In the genomic region with DNA sequence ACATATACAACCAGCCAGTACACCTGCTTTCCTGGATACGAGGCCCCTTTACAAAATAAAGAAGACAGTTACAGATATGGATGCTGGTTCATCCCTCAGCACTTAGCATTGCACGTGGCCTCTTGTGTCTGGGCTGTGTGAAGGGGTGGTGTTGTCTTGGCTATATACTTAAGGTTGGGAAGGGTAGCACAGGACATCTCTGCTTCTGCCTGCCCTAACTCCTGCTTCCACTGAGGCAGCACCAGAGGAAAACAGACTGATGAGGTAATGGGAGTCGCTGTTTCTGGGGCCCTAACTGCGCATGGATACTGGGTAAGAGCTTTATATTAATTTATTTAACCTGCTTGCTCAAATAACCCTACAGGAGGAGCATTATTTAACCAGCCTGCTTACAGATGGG, we compare ENCODE assay signal across 11 mouse cellular contexts. TPM values are rescaled to one million over a fixed set of nuclear protein-coding genes. Genes with fewer than 3 reads are reported as not detected.
DNase-seq lines count a peak whose midpoint lies in the region; ATAC-seq lines count a peak whose summit lies in the region.
"Had no signal": no experiment of that assay in that cellular context is flagged by ENCODE, and none has a peak within 500 bp of the region (broad histone marks: within the 10 kb centered on the region; RNA-seq: fewer than 3 reads in every experiment).

No protein-coding gene starts in this region.

- H3K27me3 ChIP-seq in hindbrain, embryonic 13.5 days = 0 out of 2 replicates have a peak, but pooled peaks cover 2% of the 10 kb centered on the region
- H3K27me3 ChIP-seq: CH12.LX; embryonic facial prominence, embryonic 12.5 days; forebrain, embryonic 13.5 days; forebrain, embryonic 15.5 days had no signal

- H3K36me3 ChIP-seq in hindbrain, embryonic 13.5 days = no peaks in the 10 kb centered on the region
- H3K36me3 ChIP-seq: embryonic facial prominence, embryonic 12.5 days; forebrain, embryonic 15.5 days; G1E had no signal

- no peak overlapping the region for H3K4me3 ChIP-seq in hindbrain, embryonic 13.5 days
- H3K4me3 ChIP-seq: embryonic facial prominence, embryonic 12.5 days; forebrain, embryonic 13.5 days; forebrain, embryonic 15.5 days had no signal

- no peaks in the 10 kb centered on the region for H3K4me1 ChIP-seq in hindbrain, embryonic 13.5 days (replicated peaks)
- H3K4me1 ChIP-seq: embryonic facial prominence, embryonic 12.5 days; forebrain, embryonic 13.5 days; forebrain, embryonic 15.5 days had no signal

- no peak overlapping the region for H3K4me2 ChIP-seq in hindbrain, embryonic 13.5 days
- H3K4me2 ChIP-seq: embryonic facial prominence, embryonic 12.5 days; forebrain, embryonic 13.5 days; forebrain, embryonic 15.5 days had no signal

- no peaks in the 10 kb centered on the region for H3K9me3 ChIP-seq in hindbrain, embryonic 13.5 days
- H3K9me3 ChIP-seq: embryonic facial prominence, embryonic 12.5 days; forebrain, embryonic 13.5 days; forebrain, embryonic 15.5 days; G1E had no signal

- H3K9ac ChIP-seq in hindbrain, embryonic 13.5 days = no peak overlapping the region
- H3K9ac ChIP-seq: embryonic facial prominence, embryonic 12.5 days; forebrain, embryonic 13.5 days; forebrain, embryonic 15.5 days; forebrain, postnatal 0 days had no signal

- 85% methylated on average over 4 of the region's 4 CpGs for WGBS in hindbrain, embryonic 13.5 days

- no peak overlapping the region for H3K27ac ChIP-seq in hindbrain, embryonic 13.5 days
- H3K27ac ChIP-seq: embryonic facial prominence, embryonic 12.5 days; forebrain, embryonic 13.5 days; forebrain, embryonic 15.5 days had no signal

- peak; percentile 81 for DNase-seq in heart, adult 11 months
- no peak for DNase-seq in heart, postnatal 4 days
- DNase-seq in urinary bladder, postnatal 4 days (ENCODE audit: low spot score in 2 of 2) = peak; percentile 10 to 42
- DNase-seq in urinary bladder, postnatal 36 days (ENCODE audit: low spot score in 2 of 2) = no peak
- DNase-seq: forebrain, postnatal 0 days had no signal

- no peak for ATAC-seq in hindbrain, embryonic 13.5 days (ENCODE audit: low FRiP score)
- ATAC-seq: forebrain, embryonic 13.5 days; forebrain, embryonic 15.5 days had no signal

RNA-seq across cellular contexts. Expression of a gene that starts 55.5 kb away (rescaled TPM):
- total RNA-seq in heart, postnatal 4 days (2021) = 10 to 100 TPM in 1 of 2 experiments, 1 to 10 TPM in 1; 9.3 to 10.3 TPM
- polyA plus RNA-seq in hindbrain, embryonic 13.5 days (2015; fragmentation: Nextera tagmentation; extraction: Ambion mirVana) = 2.4 TPM in 2 replicates

Comparison
In these comparisons a context has a peak if more than half of its experiments do, and no peak if none do; other contexts are left out.
1. DNase-seq: peak in heart, adult 11 months (single experiment) and urinary bladder, postnatal 4 days (2 of 2); none in heart, postnatal 4 days (single experiment) and urinary bladder, postnatal 36 days (0 of 2).